Mouse (Mus musculus) MEL (cell line): ENCODE data around the gene Lrrc4.

Experiments
- CTCF ChIP-seq, 3 experiments: IDR thresholded peaks in 2 of 3; conservative IDR thresholded peaks in 1 of 3; 2 replicates each; pipeline ENCODE4 v1.5.1; 2011 to 2012; ENCODE audit warnings: low read length in 3 of 3, low read depth in 2 of 3, mild to moderate bottlenecking in 2 of 3, improper control_type of control experiment in 1 of 3, inconsistent platforms in 1 of 3, mixed read lengths in 1 of 3, moderate library complexity in 1 of 3; ENCODE audit not compliant: control insufficient read depth in 1 of 3, insufficient read depth in 1 of 3, poor library complexity in 1 of 3, severe bottlenecking in 1 of 3
- ELF1 ChIP-seq: IDR thresholded peaks from 2 replicates; pipeline ENCODE4 v1.6.1; 2014; ENCODE audit warnings: low read depth, mild to moderate bottlenecking, inconsistent platforms, low read length, improper control_type of control experiment, moderate library complexity
- GABPA ChIP-seq: IDR thresholded peaks from 2 replicates; pipeline ENCODE4 v1.6.1; 2012; ENCODE audit warnings: low read depth, mild to moderate bottlenecking, inconsistent platforms, low read length, improper control_type of control experiment, moderate library complexity
- GATA1 ChIP-seq: IDR thresholded peaks from 2 replicates; pipeline ENCODE4 v1.6.1; 2011; ENCODE audit warnings: low read depth, low read length, improper control_type of control experiment
- JUND ChIP-seq: IDR thresholded peaks from 2 replicates; pipeline ENCODE4 v1.6.1; 2011; ENCODE audit warnings: low read depth, mild to moderate bottlenecking, improper control_type of control experiment, low read length
- MAZ ChIP-seq: IDR thresholded peaks from 2 replicates; pipeline ENCODE4 v1.6.1; 2012; ENCODE audit warnings: low read depth, mild to moderate bottlenecking, inconsistent platforms, low read length, improper control_type of control experiment
- MEF2A ChIP-seq: IDR thresholded peaks from 2 replicates; pipeline ENCODE4 v1.6.1; 2014; ENCODE audit warnings: low read depth, mild to moderate bottlenecking, inconsistent platforms, low read length, improper control_type of control experiment; ENCODE audit not compliant: poor library complexity, insufficient replicate concordance, severe bottlenecking; ENCODE audit errors: extremely low read depth
- POLR2A ChIP-seq, 2 experiments: IDR thresholded peaks; 2 replicates each; pipeline ENCODE4 v1.6.1; 2011 to 2012; ENCODE audit warnings: low read length in 2 of 2, mild to moderate bottlenecking in 2 of 2, control low read depth in 1 of 2, improper control_type of control experiment in 1 of 2, low read depth in 1 of 2, moderate library complexity in 1 of 2; ENCODE audit not compliant: control insufficient read depth in 1 of 2, insufficient read depth in 1 of 2, poor library complexity in 1 of 2
- POLR2AphosphoS2 ChIP-seq: IDR thresholded peaks from 2 replicates; pipeline ENCODE4 v1.6.1; 2011; ENCODE audit warnings: low read length, improper control_type of control experiment
- SIN3A ChIP-seq: IDR thresholded peaks from 2 replicates; pipeline ENCODE4 v1.6.1; 2012; ENCODE audit warnings: low read length, improper control_type of control experiment, inconsistent platforms
- TCF12 ChIP-seq: IDR thresholded peaks from 2 replicates; pipeline ENCODE4 v1.6.1; 2014; ENCODE audit warnings: low read depth, mild to moderate bottlenecking, inconsistent platforms, low read length, improper control_type of control experiment, moderate library complexity

DNA sequence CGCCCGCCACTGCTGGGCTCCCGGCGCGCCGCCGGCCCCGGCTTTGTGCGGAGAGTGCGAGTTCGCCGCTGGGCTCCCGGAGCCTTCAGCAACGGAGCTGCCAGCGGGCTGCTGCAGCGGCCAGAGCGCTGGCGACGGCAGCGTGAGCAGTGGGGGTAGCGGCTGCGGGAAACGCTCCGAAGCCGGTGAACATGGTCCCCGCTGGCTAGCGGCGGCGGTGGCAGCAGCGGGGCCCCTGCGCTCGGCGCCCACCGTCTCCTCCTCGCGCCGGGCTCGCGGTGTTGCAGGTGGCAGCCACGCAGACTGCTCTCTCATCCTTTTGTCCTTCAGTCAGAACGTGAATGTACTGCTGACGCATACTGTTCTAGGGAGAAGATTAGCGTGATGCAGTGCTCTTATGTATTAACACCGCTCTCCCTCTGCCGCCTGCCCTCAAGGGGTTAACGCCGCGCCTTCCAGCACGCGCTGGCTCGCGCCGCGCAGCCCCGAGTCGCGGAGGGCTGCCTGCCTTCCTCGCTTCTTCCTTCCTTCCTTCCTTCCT, 1.3 kb upstream of the Lrrc4 start:
- TF ChIP-seq CTCF (IDR thresholded peaks at IDR 0.05 in 2 of 3, conservative IDR thresholded peaks at IDR 0.05 in 1 of 3; ENCODE audit: control insufficient read depth in 1 of 3, insufficient read depth in 1 of 3, low read depth in 2 of 3, low read length in 3 of 3, poor library complexity in 1 of 3, severe bottlenecking in 1 of 3): no peak
- no peak for TF ChIP-seq POLR2A (IDR thresholded peaks at IDR 0.05; ENCODE audit: control insufficient read depth in 1 of 2, insufficient read depth in 1 of 2, low read depth in 1 of 2, low read length in 2 of 2, poor library complexity in 1 of 2)
- TF ChIP-seq ELF1: no peak
- no peak for TF ChIP-seq SIN3A
- TF ChIP-seq TCF12: no peak
- no peak for TF ChIP-seq POLR2AphosphoS2
- no peak for TF ChIP-seq GABPA
- no peak for TF ChIP-seq JUND
- no peak for TF ChIP-seq MEF2A
- no peak for TF ChIP-seq MAZ
- no peak for TF ChIP-seq GATA1
